Mouse (Mus musculus) hindbrain, embryonic 13.5 days (tissue): ENCODE measurements at regions not wholly inside any gene's neighbourhood (a gene's known extent, or its start where the extent isn't known, plus 50 kb on each side); places are given as distances from the start of the nearest gene placed in this dataset.

Experiments used
- ATAC-seq: fragments of 200-750 bp; cut with Nextera tagmentation; 2 replicates; pipeline ENCODE4 v1.8.0; 2017; ENCODE audit warnings: moderate TSS enrichment; ENCODE audit not compliant: low FRiP score
- H3K27ac ChIP-seq: fragments of 300-500 bp; sonication (generic); 2 replicates; pipeline ENCODE4 v1.5.1; 2015; ENCODE audit warnings: inconsistent platforms, mild to moderate bottlenecking, moderate library complexity
- H3K27me3 ChIP-seq: fragments of 300-500 bp; sonication (generic); 2 replicates; pipeline ENCODE4 v1.6.1; 2015; ENCODE audit warnings: mild to moderate bottlenecking, inconsistent platforms
- H3K36me3 ChIP-seq: fragments of 300-500 bp; sonication (generic); 2 replicates; pipeline ENCODE4 v1.6.1; 2015; ENCODE audit warnings: mild to moderate bottlenecking, inconsistent platforms
- H3K4me1 ChIP-seq: fragments of 300-500 bp; sonication (generic); replicated peaks from 2 replicates; pipeline ENCODE4 v1.6.1; 2015; ENCODE audit warnings: inconsistent platforms
- H3K4me2 ChIP-seq: fragments of 300-500 bp; sonication (generic); 2 replicates; pipeline ENCODE4 v1.6.1; 2015; ENCODE audit warnings: inconsistent platforms, mild to moderate bottlenecking, moderate library complexity
- H3K4me3 ChIP-seq: fragments of 300-500 bp; sonication (generic); 2 replicates; pipeline ENCODE4 v1.5.1; 2015; ENCODE audit warnings: mild to moderate bottlenecking, inconsistent platforms
- H3K9ac ChIP-seq: fragments of 300-500 bp; sonication (generic); 2 replicates; pipeline ENCODE4 v1.6.1; 2015; ENCODE audit warnings: mild to moderate bottlenecking, inconsistent platforms
- H3K9me3 ChIP-seq: fragments of 300-500 bp; sonication (generic); 2 replicates; pipeline ENCODE4 v1.6.1; 2016; ENCODE audit warnings: inconsistent platforms
- WGBS: fragments of 180-500 bp; shearing (Covaris S2); methylation state at CpG from one replicate; pipeline ENCODE4 v1.1.7; 2015; 5-methylcytosine and 5-hydroxymethylcytosine counted together

DNA sequence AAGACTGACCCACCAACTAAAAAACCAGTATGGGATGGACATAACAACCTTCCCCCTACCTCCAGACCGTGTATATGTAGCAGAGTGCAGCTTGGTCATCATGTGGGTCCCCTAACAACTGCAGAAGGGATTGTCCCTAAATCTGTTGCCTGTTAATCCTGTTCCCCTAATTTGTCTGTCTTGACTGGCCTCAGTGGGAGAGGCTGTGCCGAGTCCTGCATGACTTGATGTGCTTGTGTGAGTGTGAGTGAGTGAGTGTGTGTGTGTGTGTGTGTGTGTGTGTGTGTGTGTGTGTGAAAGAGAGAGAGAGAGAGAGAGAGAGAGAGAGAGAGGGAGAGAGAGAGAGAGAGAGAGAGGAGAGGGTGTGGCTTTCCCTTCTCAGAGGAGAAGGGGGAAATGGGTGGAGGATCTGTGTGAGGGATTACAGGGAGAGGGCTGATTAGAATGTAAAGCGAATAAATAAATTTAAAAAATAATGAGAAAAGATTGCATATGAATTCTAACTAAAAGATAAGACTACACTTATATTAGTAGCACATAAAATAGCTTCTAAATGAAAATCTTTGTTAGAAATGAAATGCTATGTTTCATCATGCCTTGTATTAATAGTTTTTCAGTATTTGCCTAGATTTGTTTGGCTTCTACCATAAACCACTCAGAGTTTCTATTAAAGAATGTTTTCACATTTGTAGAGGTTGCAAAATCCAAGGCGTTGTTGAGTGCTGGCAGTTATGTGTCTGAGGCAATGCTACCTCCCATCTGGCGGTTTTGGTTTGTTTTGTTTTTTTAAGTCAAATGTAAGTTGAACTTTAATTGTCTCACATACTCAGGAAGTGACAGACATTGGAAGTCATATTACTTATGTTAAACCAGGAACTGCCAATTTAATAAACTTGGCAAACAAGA, 740.9 kb downstream of the Abca13 start:
- Histone ChIP-seq H3K9ac (no peak overlapping the region), H3K4me2 (no peak overlapping the region), H3K27me3 (no peaks in the 10 kb centered on the region), H3K27ac (no peak overlapping the region), H3K4me3 (no peak overlapping the region), H3K9me3 (no peaks in the 10 kb centered on the region), H3K36me3 (no peaks in the 10 kb centered on the region), H3K4me1 (no peaks in the 10 kb centered on the region)
- 78% methylated on average over 5 of the region's 5 CpGs for WGBS
- ATAC-seq = no peak

- no peaks in the 10 kb centered on the region for H3K9me3 ChIP-seq
Observed at GRCm38 (mm10) chr11:9962696-9963202, 771.0 kb downstream of the Abca13 start.

DNA sequence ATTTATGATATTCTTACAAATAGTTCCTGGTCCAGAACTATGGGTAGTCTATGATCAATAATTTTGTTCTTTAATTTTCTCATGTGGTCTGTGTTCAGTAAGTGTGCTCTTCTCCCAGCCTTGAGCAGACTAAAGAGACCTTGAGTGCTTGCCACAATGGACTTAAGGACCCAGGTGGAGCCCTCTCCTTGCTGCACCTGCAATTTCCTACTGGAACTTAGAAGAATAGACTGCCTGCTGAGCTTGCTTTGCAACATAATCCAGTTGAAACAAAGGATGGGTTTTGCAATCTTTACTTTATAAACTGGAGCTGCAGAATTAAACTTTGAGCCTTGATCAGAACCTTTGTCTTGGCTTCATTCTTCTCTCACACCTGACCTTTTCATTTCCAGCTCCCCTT, 791.2 kb downstream of the Abca13 start:
- no peaks in the 10 kb centered on the region for H3K9me3 ChIP-seq
- H3K27me3 ChIP-seq = no peaks in the 10 kb centered on the region
- no peak for ATAC-seq
- H3K4me2 ChIP-seq = no peak overlapping the region
- H3K9ac ChIP-seq = no peak overlapping the region
- H3K27ac ChIP-seq = no peak overlapping the region
- no peaks in the 10 kb centered on the region for H3K4me1 ChIP-seq
- H3K36me3 ChIP-seq = no peaks in the 10 kb centered on the region
- H3K4me3 ChIP-seq = no peak overlapping the region

More at GRCm38 (mm10) chr11:9962696-9963202, 771.0 kb downstream of the Abca13 start:
- H3K27me3 ChIP-seq = peaks cover 13% of the 10 kb centered on the region
- no peaks in the 10 kb centered on the region for H3K36me3 ChIP-seq
- H3K27ac ChIP-seq = no peak overlapping the region
- no peak for ATAC-seq
- no peak overlapping the region for H3K9ac ChIP-seq
- H3K4me2 ChIP-seq = no peak overlapping the region
- H3K4me3 ChIP-seq = no peak overlapping the region
- no peaks in the 10 kb centered on the region for H3K4me1 ChIP-seq

DNA sequence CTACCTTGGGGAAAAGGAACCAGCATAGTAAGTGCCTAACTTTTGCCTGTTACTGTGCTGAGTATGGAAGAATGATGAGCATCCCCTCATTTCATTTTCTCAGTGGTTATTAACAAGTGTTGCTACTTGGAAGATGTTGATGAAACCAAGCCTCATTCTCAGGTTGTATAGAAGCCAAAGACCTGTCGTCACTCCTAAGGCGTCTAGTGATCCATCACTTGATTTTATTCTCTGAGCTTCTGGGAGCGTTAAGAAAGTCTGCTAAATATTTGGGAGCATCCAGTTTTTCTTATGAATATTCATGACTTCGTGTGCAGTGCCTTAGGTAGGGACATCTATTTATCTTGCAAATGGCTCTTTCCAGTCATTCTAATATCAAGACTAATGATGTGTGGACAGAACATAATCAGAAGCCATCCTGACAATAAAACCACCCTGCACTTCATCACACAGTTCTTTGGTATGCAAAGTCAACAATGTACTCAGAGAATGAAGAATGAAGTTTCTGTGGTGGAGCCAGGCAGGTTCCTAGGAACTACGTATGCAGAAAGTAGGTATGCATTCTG, 802.9 kb downstream of the Abca13 start:
- H3K9me3 ChIP-seq = no peaks in the 10 kb centered on the region
- no peaks in the 10 kb centered on the region for H3K36me3 ChIP-seq
- peak; percentile 43; the same call in 1 of the 2 replicates for ATAC-seq
- H3K4me1 ChIP-seq = peaks cover 8% of the 10 kb centered on the region
- H3K9ac ChIP-seq = no peak overlapping the region
- no peak overlapping the region for H3K4me2 ChIP-seq
- WGBS = 37% methylated on average over 5 of the region's 5 CpGs
- H3K4me3 ChIP-seq = no peak overlapping the region
- H3K27ac ChIP-seq = no peak overlapping the region
- H3K27me3 ChIP-seq = no peaks in the 10 kb centered on the region

DNA sequence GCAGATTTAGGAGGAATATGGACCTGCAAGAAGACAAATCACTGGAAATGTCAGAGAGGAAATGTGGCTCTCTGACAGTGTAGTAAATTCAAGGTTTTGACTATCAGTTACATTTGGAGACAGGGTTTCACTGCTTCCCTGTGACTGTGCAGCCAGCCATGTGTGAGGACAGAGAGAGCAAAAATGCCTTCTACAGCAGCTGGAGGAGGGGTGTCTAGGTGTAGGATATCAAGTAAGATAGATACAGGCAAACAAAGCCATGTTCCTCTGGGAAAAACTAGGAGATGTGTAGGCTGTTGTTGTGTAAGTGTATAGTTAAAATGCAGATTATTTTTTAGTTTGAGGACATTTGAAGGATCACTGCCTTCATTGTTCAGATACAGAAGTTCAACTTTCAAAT, 803.6 kb downstream of the Abca13 start:
- no peak overlapping the region for H3K27ac ChIP-seq
- H3K36me3 ChIP-seq = no peaks in the 10 kb centered on the region
- H3K27me3 ChIP-seq = no peaks in the 10 kb centered on the region
- H3K4me1 ChIP-seq = peaks cover 8% of the 10 kb centered on the region
- no peak for ATAC-seq
- no peak overlapping the region for H3K9ac ChIP-seq
- no peaks in the 10 kb centered on the region for H3K9me3 ChIP-seq
- H3K4me2 ChIP-seq = no peak overlapping the region
- H3K4me3 ChIP-seq = no peak overlapping the region

GRCm38 (mm10) chr11:9997532-9998138, 805.9 kb downstream of the Abca13 start:
- ATAC-seq = peak; percentile 54; the same call in 1 of the 2 replicates
- Histone ChIP-seq H3K9ac (no peak overlapping the region), H3K27me3 (no peaks in the 10 kb centered on the region), H3K4me2 (no peak overlapping the region), H3K9me3 (no peaks in the 10 kb centered on the region), H3K36me3 (no peaks in the 10 kb centered on the region), H3K4me1 (peaks cover 8% of the 10 kb centered on the region), H3K27ac (no peak overlapping the region), H3K4me3 (no peak overlapping the region)
- 37% methylated on average over 5 of the region's 5 CpGs for WGBS

DNA sequence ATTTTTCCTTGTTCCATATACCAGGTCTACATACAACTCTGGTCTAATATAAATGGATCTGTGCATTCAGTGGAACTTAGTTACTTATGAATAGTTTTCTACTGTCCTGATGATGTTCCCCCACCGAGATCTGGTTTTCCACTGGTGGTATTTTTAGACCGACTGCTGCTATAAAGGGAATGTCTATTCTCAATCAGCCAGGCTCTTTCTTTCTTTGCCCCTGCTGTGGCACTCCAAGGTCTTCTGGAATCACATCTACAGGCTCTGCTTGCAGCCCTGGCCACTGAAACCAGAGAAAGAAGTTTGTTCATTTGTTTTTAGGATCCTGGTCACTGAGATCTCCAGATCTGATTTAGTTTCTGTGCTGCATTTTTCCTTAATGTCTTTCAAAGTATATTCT, 810.4 kb downstream of the Abca13 start:
- no peak overlapping the region for H3K9ac ChIP-seq
- no peaks in the 10 kb centered on the region for H3K9me3 ChIP-seq
- no peaks in the 10 kb centered on the region for H3K36me3 ChIP-seq
- peaks cover 8% of the 10 kb centered on the region for H3K4me1 ChIP-seq
- WGBS = 60% methylated on average over 2 of the region's 2 CpGs
- H3K4me2 ChIP-seq = no peak overlapping the region
- H3K4me3 ChIP-seq = no peak overlapping the region
- no peak for ATAC-seq
- H3K27me3 ChIP-seq = no peaks in the 10 kb centered on the region
- H3K27ac ChIP-seq = no peak overlapping the region

DNA sequence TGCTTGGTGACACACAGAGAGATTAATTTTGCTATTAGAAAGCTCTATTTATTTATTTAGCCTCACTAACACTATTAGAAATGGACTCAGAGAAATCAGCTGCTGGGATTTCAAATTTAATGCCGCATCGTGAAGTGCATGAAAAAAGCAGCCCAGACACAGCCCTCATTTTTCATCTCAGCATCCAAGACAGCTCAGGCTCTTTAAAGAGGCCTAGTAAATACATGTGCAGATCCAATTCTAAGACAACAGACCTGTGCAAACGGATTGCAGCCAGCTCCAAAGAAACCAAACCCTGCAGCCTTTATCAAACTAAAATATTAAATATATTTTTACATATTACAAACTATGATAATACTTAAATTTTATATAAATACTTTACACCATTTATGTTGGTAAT, 815.1 kb downstream of the Abca13 start:
- H3K4me2 ChIP-seq = no peak overlapping the region
- peak overlapping the region; percentile 62 for H3K27ac ChIP-seq
- ATAC-seq = 0 out of 2 replicates have a peak, but pooled peaks have one; percentile 68
- peaks cover 3% of the 10 kb centered on the region; the same call in 1 of the 2 replicates for H3K4me1 ChIP-seq
- H3K36me3 ChIP-seq = no peaks in the 10 kb centered on the region
- H3K4me3 ChIP-seq = no peak overlapping the region
- H3K9me3 ChIP-seq = no peaks in the 10 kb centered on the region
- whole genome bisulfite sequencing = 57% methylated on average over 3 of the region's 3 CpGs
- H3K9ac ChIP-seq = no peak overlapping the region
- no peaks in the 10 kb centered on the region for H3K27me3 ChIP-seq

- no peak overlapping the region for H3K4me2 ChIP-seq
- no peaks in the 10 kb centered on the region for H3K36me3 ChIP-seq
- 67% methylated on average over 2 of the region's 2 CpGs for WGBS
- H3K4me1 ChIP-seq = 0 out of 2 replicates have a peak, but pooled peaks cover under 1% of the 10 kb centered on the region
- H3K4me3 ChIP-seq = no peak overlapping the region
- no peak overlapping the region for H3K27ac ChIP-seq
- H3K9ac ChIP-seq = no peak overlapping the region
- no peaks in the 10 kb centered on the region for H3K9me3 ChIP-seq
- no peaks in the 10 kb centered on the region for H3K27me3 ChIP-seq
- no peak for ATAC-seq
Observed at GRCm38 (mm10) chr11:10046593-10046992, 854.9 kb downstream of the Abca13 start.

DNA sequence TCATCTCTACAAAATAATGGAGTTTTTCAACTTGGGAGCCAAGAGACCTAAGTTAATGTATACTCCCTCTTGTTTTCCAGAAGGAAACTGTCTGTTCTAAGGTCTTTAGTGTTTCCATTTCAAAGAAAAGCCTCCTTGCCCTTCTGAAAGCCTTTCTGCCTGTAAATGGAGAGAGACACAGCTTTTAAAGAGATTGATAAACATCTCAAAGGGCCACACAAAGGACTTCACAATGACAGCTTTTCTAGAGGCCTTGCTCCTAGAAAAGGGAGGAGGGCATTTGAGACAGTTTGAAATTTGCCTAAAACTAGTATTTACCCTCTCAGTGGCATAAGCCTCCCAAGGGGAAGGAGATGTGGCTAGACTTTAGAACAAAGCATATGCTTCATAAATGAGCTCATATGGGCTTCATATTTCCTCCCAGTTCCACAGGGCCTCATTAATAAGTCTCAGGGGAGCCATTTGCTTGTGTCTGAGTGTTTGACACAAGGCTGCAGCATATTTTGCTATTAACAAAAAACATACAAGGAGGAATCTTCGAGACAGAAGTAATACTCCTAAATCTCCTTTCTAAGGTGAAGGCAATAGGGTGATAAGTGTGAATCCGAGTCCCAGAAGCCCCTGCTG, 860.0 kb downstream of the Abca13 start:
- Histone ChIP-seq H3K9me3 (no peaks in the 10 kb centered on the region), H3K4me1 (0 out of 2 replicates have a peak, but pooled peaks cover 4% of the 10 kb centered on the region), H3K36me3 (no peaks in the 10 kb centered on the region), H3K27ac (no peak overlapping the region), H3K4me3 (no peak overlapping the region), H3K27me3 (no peaks in the 10 kb centered on the region), H3K9ac (no peak overlapping the region), H3K4me2 (no peak overlapping the region)
- 51% methylated on average over 2 of the region's 2 CpGs for WGBS
- no peak for ATAC-seq

- no peaks in the 10 kb centered on the region for H3K4me1 ChIP-seq
- H3K36me3 ChIP-seq = no peaks in the 10 kb centered on the region
- H3K4me3 ChIP-seq = no peak overlapping the region
- no peaks in the 10 kb centered on the region for H3K27me3 ChIP-seq
- 76% methylated on average over 2 of the region's 2 CpGs for WGBS
- ATAC-seq = no peak
- H3K27ac ChIP-seq = no peak overlapping the region
- no peak overlapping the region for H3K4me2 ChIP-seq
- H3K9me3 ChIP-seq = no peaks in the 10 kb centered on the region
- H3K9ac ChIP-seq = no peak overlapping the region
Observed at GRCm38 (mm10) chr11:10071881-10072280, 880.1 kb downstream of the Abca13 start.

GRCm38 (mm10) chr11:10087939-10088338, 896.2 kb downstream of the Abca13 start:
- no peak overlapping the region for H3K27ac ChIP-seq
- no peaks in the 10 kb centered on the region for H3K4me1 ChIP-seq
- no peak for ATAC-seq
- no peak overlapping the region for H3K4me3 ChIP-seq
- no peak overlapping the region for H3K9ac ChIP-seq
- H3K9me3 ChIP-seq = no peaks in the 10 kb centered on the region
- no peaks in the 10 kb centered on the region for H3K36me3 ChIP-seq
- no peak overlapping the region for H3K4me2 ChIP-seq
- no peaks in the 10 kb centered on the region for H3K27me3 ChIP-seq
- 71% methylated on average over 4 of the region's 4 CpGs for WGBS
